Mouse (Mus musculus): ENCODE results near the gene Arsg. TPM values are rescaled to one million over a fixed set of nuclear protein-coding genes. Genes with fewer than 3 reads are reported as not detected.
"Not testable (repeated sequence)": the region's sequence is repeated elsewhere in the genome, so short reads cannot be mapped to it uniquely, and the experiment has no call there.

Gene Arsg
- polyA plus RNA-seq, 1 experiment from 2014 or later = 2.7 TPM

DNA sequence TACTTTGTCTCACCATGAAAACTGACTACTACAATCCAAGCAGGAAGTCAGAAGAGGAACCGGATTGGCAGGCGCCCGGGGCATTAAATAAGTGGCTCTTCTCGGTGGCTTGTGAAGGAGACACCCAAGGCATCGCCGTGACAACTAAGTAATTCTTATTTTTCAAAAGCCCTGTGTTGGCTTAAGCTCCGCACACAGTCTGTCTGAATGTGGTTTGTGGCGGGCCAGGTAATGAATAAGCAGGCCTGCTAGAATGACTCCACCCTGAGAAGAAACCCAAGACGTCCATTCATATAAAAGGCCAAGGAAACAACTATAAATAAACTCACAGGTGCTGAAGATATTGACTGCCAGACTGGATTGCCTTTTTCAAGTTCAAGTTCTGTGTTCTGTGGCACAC is 142.1 kb downstream of the Arsg start:
- no peak for DNase-seq (ENCODE audit: low spot score)
- H3K9ac ChIP-seq (ENCODE audit: low read length) = no peak overlapping the region
- no peaks in the 10 kb centered on the region for H3K27me3 ChIP-seq (ENCODE audit: control insufficient read depth, insufficient read depth, low read length)
- no peak overlapping the region for H3K4me2 ChIP-seq (ENCODE audit: low read depth, low read length, severe bottlenecking)
- no peak overlapping the region for H3K4me3 ChIP-seq (ENCODE audit: low read depth, low read length)
- peaks cover 4% of the 10 kb centered on the region for H3K4me1 ChIP-seq (replicated peaks; ENCODE audit: control insufficient read depth, insufficient read depth, low read length)
- no peak overlapping the region for H3K27ac ChIP-seq (ENCODE audit: low read depth, low read length)
- WGBS = 70% methylated on average over 9 of the region's 9 CpGs
- H3K9me3 ChIP-seq (ENCODE audit: control insufficient read depth, low read length) = no peaks in the 10 kb centered on the region
- ATAC-seq (replicated peaks; ENCODE audit: low FRiP score) = no peak
- no peaks in the 10 kb centered on the region for H3K36me3 ChIP-seq (ENCODE audit: control insufficient read depth, insufficient read depth, low read length)

DNA sequence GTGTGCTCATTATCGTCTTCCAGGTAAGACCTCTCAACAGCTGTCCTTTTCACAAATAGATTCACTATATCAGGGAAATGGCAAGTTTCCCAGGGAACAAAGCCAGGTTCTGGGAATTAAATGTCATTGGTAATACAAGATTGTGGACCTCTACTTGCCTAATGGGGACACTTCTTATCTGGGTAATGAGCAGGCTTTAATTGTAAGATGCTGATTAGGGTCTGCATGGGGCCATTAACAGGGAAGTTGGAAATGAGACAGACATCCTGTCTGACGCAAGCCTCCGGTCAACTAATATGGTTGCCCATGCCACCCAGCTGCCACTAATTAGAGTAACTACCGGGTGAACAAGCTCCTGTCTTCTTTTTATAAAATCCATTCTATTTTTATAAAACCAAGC is 143.2 kb downstream of the Arsg start:
- WGBS = 75% methylated on average over 4 of the region's 4 CpGs
- no peak for ATAC-seq (replicated peaks; ENCODE audit: low FRiP score)
- Histone ChIP-seq H3K9me3 (ENCODE audit: control insufficient read depth, low read length) (no peaks in the 10 kb centered on the region), H3K9ac (ENCODE audit: low read length) (no peak overlapping the region), H3K4me3 (ENCODE audit: low read depth, low read length) (no peak overlapping the region), H3K4me2 (ENCODE audit: low read depth, low read length, severe bottlenecking) (no peak overlapping the region), H3K27me3 (ENCODE audit: control insufficient read depth, insufficient read depth, low read length) (no peaks in the 10 kb centered on the region), H3K27ac (ENCODE audit: low read depth, low read length) (no peak overlapping the region), H3K4me1 (replicated peaks; ENCODE audit: control insufficient read depth, insufficient read depth, low read length) (no peaks in the 10 kb centered on the region), H3K36me3 (ENCODE audit: control insufficient read depth, insufficient read depth, low read length) (no peaks in the 10 kb centered on the region)
- no peak for DNase-seq (ENCODE audit: low spot score)

DNA sequence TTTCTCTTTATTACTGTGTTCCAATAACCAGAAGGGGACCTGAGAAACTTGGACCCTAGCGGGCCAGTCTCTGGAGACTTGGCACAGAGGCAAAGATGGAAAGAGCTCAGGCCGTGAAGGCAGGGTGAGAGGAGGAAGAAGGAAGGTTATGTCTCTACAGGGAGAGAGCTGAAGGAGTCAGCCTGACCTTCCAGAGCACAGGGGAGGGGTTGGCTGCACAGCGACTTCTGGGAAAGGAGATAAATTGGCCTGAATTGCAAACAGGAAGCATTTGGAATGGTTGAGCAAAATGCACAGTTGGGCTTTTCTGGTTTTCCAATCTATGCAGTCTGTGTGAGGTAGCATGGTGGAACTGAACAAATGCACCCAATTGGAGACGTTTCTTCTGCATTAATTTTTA is 143.6 kb downstream of the Arsg start:
- Histone ChIP-seq H3K4me3 (ENCODE audit: low read depth, low read length) (no peak overlapping the region), H3K27me3 (ENCODE audit: control insufficient read depth, insufficient read depth, low read length) (no peaks in the 10 kb centered on the region), H3K9ac (ENCODE audit: low read length) (no peak overlapping the region), H3K4me2 (ENCODE audit: low read depth, low read length, severe bottlenecking) (no peak overlapping the region), H3K4me1 (replicated peaks; ENCODE audit: control insufficient read depth, insufficient read depth, low read length) (no peaks in the 10 kb centered on the region), H3K36me3 (ENCODE audit: control insufficient read depth, insufficient read depth, low read length) (no peaks in the 10 kb centered on the region), H3K27ac (ENCODE audit: low read depth, low read length) (no peak overlapping the region), H3K9me3 (ENCODE audit: control insufficient read depth, low read length) (no peaks in the 10 kb centered on the region)
- no peak for ATAC-seq (replicated peaks; ENCODE audit: low FRiP score)
- WGBS = 76% methylated on average over 4 of the region's 4 CpGs
- DNase-seq (ENCODE audit: low spot score) = no peak

DNA sequence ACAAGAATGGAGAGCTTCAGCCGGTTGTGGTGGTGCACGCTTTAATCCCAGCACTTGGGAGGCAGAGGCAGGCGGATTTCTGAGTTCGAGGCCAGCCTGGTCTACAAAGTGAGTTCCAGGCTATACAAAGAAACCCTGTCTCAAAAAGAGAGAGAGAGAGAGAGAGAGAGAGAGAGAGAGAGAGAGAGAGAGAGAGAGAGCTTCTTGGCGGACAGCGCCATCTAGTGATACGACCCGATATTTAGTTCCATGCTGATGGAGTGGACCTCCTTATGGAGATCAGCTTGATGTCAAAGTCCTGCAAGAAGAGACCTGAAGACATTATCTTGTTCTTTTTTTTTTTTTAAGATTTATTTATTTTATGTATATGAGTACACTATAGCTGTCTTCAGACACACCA is 145.9 kb downstream of the Arsg start:
- not testable (repeated sequence) for H3K9me3 ChIP-seq (ENCODE audit: control insufficient read depth, low read length); H3K27me3 ChIP-seq (ENCODE audit: control insufficient read depth, insufficient read depth, low read length); H3K27ac ChIP-seq (ENCODE audit: low read depth, low read length); ATAC-seq (replicated peaks; ENCODE audit: low FRiP score); H3K4me2 ChIP-seq (ENCODE audit: low read depth, low read length, severe bottlenecking); H3K4me1 ChIP-seq (replicated peaks; ENCODE audit: control insufficient read depth, insufficient read depth, low read length); DNase-seq (ENCODE audit: low spot score); H3K36me3 ChIP-seq (ENCODE audit: control insufficient read depth, insufficient read depth, low read length); H3K9ac ChIP-seq (ENCODE audit: low read length); H3K4me3 ChIP-seq (ENCODE audit: low read depth, low read length)
- WGBS = 35% methylated on average over 8 of the region's 8 CpGs

DNA sequence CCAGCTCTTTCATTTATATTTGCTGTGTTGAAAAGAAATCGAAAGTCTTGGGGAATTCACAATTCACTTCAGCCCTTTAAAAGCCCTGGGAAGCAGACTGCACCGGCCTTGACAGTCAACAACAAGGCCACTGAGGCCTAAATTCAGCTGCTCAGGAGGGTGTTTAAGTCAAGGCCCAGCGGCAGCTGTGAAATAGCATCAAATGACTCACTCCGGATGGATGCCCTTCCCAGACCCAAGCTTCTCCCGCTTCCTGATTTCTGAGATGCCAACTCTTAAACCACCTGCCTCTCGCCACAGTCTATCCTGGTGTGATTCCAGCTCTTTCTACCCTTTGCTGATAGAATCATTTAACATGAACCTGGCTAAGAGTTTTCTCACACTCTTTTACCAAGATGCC is 147.2 kb downstream of the Arsg start:
- no peak overlapping the region for H3K27ac ChIP-seq (ENCODE audit: low read depth, low read length)
- 87% methylated on average over 6 of the region's 6 CpGs for WGBS
- H3K9ac ChIP-seq (ENCODE audit: low read length) = no peak overlapping the region
- DNase-seq (ENCODE audit: low spot score) (no peak), ATAC-seq (replicated peaks; ENCODE audit: low FRiP score) (no peak)
- H3K4me1 ChIP-seq (replicated peaks; ENCODE audit: control insufficient read depth, insufficient read depth, low read length) = no peaks in the 10 kb centered on the region
- H3K27me3 ChIP-seq (ENCODE audit: control insufficient read depth, insufficient read depth, low read length) = no peaks in the 10 kb centered on the region
- no peak overlapping the region for H3K4me2 ChIP-seq (ENCODE audit: low read depth, low read length, severe bottlenecking)
- H3K9me3 ChIP-seq (ENCODE audit: control insufficient read depth, low read length) = no peaks in the 10 kb centered on the region
- H3K36me3 ChIP-seq (ENCODE audit: control insufficient read depth, insufficient read depth, low read length) = no peaks in the 10 kb centered on the region
- no peak overlapping the region for H3K4me3 ChIP-seq (ENCODE audit: low read depth, low read length)

DNA sequence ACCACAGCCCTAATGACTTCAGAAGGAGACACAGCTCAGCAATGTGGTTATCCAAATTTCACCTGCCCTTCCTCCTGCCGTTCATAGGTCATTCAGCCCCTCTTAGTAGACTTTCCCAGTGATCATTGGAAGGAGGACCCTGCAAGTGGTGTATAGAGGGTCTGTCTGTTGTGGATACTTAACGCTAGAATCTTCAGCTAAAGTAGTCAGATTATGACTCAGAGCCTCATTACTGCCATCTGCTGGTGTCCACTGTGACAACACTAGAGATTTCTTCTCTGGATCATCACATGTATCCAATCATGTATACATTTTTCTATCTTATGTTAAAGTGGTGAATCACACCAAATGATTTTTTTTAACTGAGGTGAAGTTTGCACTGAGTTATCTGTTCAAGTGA is 148.0 kb downstream of the Arsg start:
- Histone ChIP-seq H3K4me3 (ENCODE audit: low read depth, low read length) (no peak overlapping the region), H3K9ac (ENCODE audit: low read length) (no peak overlapping the region), H3K4me2 (ENCODE audit: low read depth, low read length, severe bottlenecking) (no peak overlapping the region), H3K27ac (ENCODE audit: low read depth, low read length) (no peak overlapping the region), H3K27me3 (ENCODE audit: control insufficient read depth, insufficient read depth, low read length) (no peaks in the 10 kb centered on the region), H3K36me3 (ENCODE audit: control insufficient read depth, insufficient read depth, low read length) (no peaks in the 10 kb centered on the region), H3K9me3 (ENCODE audit: control insufficient read depth, low read length) (no peaks in the 10 kb centered on the region), H3K4me1 (replicated peaks; ENCODE audit: control insufficient read depth, insufficient read depth, low read length) (no peaks in the 10 kb centered on the region)
- 0 out of 2 replicates have a peak, but pooled peaks have one; percentile 27 for ATAC-seq (replicated peaks; ENCODE audit: low FRiP score)
- WGBS = 28% methylated on average over 2 of the region's 2 CpGs
- DNase-seq (ENCODE audit: low spot score) = no peak

DNA sequence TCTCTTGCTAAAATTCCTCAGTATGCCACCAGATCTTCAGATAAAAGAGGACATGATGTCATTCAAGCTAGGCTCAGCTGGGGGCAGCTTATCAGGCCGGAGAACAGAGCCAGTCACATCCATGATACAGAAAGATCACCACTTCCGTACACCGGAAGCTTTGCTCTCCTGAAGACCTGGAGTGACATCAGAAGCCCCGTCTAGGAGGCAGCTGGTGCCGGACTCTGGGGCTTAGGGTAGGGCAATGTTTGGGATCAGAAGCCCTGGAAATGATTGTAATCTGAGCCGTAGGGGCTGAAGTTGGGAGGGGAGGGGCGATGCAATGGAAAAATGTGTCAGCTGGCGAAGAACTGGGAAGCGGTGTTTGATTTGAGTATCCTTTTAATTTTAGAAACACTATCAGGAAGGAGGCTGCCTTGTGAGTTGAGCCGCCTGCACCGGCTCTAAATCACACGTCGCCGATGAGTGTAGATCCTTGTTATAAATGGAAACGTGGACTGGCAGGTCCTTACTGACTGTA is 149.4 kb downstream of the Arsg start:
- H3K4me3 ChIP-seq (ENCODE audit: low read depth, low read length) = no peak overlapping the region
- 49% methylated on average over 15 of the region's 15 CpGs for WGBS
- H3K9me3 ChIP-seq (ENCODE audit: control insufficient read depth, low read length) = no peaks in the 10 kb centered on the region
- H3K4me2 ChIP-seq (ENCODE audit: low read depth, low read length, severe bottlenecking) = no peak overlapping the region
- H3K9ac ChIP-seq (ENCODE audit: low read length) = no peak overlapping the region
- no peaks in the 10 kb centered on the region for H3K4me1 ChIP-seq (replicated peaks; ENCODE audit: control insufficient read depth, insufficient read depth, low read length)
- DNase-seq (ENCODE audit: low spot score) (no peak), ATAC-seq (replicated peaks; ENCODE audit: low FRiP score) (no peak)
- H3K27me3 ChIP-seq (ENCODE audit: control insufficient read depth, insufficient read depth, low read length) = no peaks in the 10 kb centered on the region
- H3K27ac ChIP-seq (ENCODE audit: low read depth, low read length) = no peak overlapping the region
- no peaks in the 10 kb centered on the region for H3K36me3 ChIP-seq (ENCODE audit: control insufficient read depth, insufficient read depth, low read length)

Small RNA genes within 50 kb of the gene (microRNA-seq; reads per million reads assigned to microRNA genes)
- not detected for gene Gm25540 (ENCODE audit: insufficient number of aligned reads)

Other genes starting within 250 kb of the Arsg start
- gene Rgs9, start 175.2 kb upstream of the Arsg start, polyA plus RNA-seq (2014; fragmentation: Nextera tagmentation; extraction: Ambion mirVana) = 1.4 and 1.6 TPM in 2 replicates
- gene Gna13, start 110.5 kb upstream of the Arsg start, polyA plus RNA-seq (2014; fragmentation: Nextera tagmentation; extraction: Ambion mirVana) = 23.2 and 24.2 TPM in 2 replicates
- not detected in 2 replicates for gene 9930022D16Rik, start 59.5 kb upstream of the Arsg start, polyA plus RNA-seq (2014; fragmentation: Nextera tagmentation; extraction: Ambion mirVana)
- 46.6 and 48.2 TPM in 2 replicates for gene Amz2, start 47.4 kb upstream of the Arsg start, polyA plus RNA-seq (2014; fragmentation: Nextera tagmentation; extraction: Ambion mirVana)
- gene Slc16a6, start 224 bp downstream of the Arsg start, polyA plus RNA-seq (2014; fragmentation: Nextera tagmentation; extraction: Ambion mirVana) = 4.8 and 6.0 TPM in 2 replicates
- gene Wipi1, start 138.6 kb downstream of the Arsg start, polyA plus RNA-seq (2014; fragmentation: Nextera tagmentation; extraction: Ambion mirVana) = 11.1 and 14.7 TPM in 2 replicates
- 362 and 367 TPM in 2 replicates for gene Prkar1a, start 176.0 kb downstream of the Arsg start, polyA plus RNA-seq (2014; fragmentation: Nextera tagmentation; extraction: Ambion mirVana)
- gene Fam20a, start 248.9 kb downstream of the Arsg start, polyA plus RNA-seq (2014; fragmentation: Nextera tagmentation; extraction: Ambion mirVana) = 2.3 and 3.0 TPM in 2 replicates